Comparison of ENCODE assay signal across 13 mouse cellular contexts in genomic region chr6:84752806-84753420, GRCm38 (mm10).
"Had no signal": no experiment of that assay in that cellular context is flagged by ENCODE, and none has a peak within 500 bp of the region (broad histone marks: within the 10 kb centered on the region; RNA-seq: fewer than 3 reads in every experiment).

No protein-coding gene starts in this region.

- H3K4me1 ChIP-seq: limb, embryonic 13.5 days; liver, embryonic 12.5 days; neural tube, embryonic 12.5 days had no signal

- ATAC-seq: liver, embryonic 12.5 days had no signal

- H3K36me3 ChIP-seq: limb, embryonic 13.5 days; liver, embryonic 12.5 days; midbrain, embryonic 10.5 days; neural tube, embryonic 12.5 days had no signal

- DNase-seq: kidney, postnatal 14 days; left cerebral cortex, postnatal 4 days; lung, embryonic 14.5 days; lung, postnatal 10 days; midbrain, embryonic 14.5 days; right cerebral cortex, postnatal 4 days; spleen, adult 18-20 months; thymus, adult 2 months; thymus, postnatal 25 days had no signal

- H3K9ac ChIP-seq: limb, embryonic 13.5 days; liver, embryonic 12.5 days; lung, embryonic 14.5 days; neural tube, embryonic 12.5 days had no signal

- H3K27me3 ChIP-seq: limb, embryonic 13.5 days; liver, embryonic 12.5 days; neural tube, embryonic 12.5 days had no signal

- H3K9me3 ChIP-seq: limb, embryonic 13.5 days; liver, embryonic 12.5 days; midbrain, embryonic 10.5 days; neural tube, embryonic 12.5 days had no signal

- H3K4me3 ChIP-seq: limb, embryonic 13.5 days; liver, embryonic 12.5 days; midbrain, embryonic 10.5 days; neural tube, embryonic 12.5 days had no signal

- H3K4me2 ChIP-seq: limb, embryonic 13.5 days; liver, embryonic 12.5 days; lung, embryonic 14.5 days; neural tube, embryonic 12.5 days had no signal

- H3K27ac ChIP-seq: limb, embryonic 13.5 days; liver, embryonic 12.5 days; midbrain, embryonic 10.5 days; neural tube, embryonic 12.5 days had no signal
